Mouse (Mus musculus): ENCODE data around the gene Cldn14. TPM values are rescaled to one million over a fixed set of nuclear protein-coding genes. Genes with fewer than 3 reads are reported as not detected.

Gene Cldn14
- not detected for total RNA-seq (2021)
- polyA plus RNA-seq (2012; rRNA removed), result not detected in 2 replicates
- long read RNA-seq, result 0 reads

DNA sequence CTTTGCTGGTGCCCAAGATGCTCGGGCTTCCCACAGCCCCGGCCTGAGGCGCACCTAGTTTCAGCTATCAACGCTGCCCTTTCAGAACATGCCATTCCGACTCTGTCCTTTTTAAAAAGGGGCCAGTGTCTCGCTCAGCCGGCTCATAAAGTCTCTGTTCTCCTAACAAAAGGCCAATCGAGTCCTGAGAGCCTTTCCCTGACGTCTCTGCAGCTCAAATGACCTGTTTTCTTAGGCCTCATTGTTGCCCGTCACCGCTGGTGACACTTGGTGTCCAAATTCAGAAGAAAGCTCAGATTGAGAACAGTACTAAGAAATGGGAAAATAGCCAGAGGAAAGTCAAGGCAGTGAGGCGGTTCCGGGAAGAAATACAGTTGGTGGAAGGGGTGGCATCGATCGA, at the start of gene Cldn14:
Gene Cldn14, minus strand, starts transcription at position 101 of the 400 bp plus-strand sequence.
- Histone ChIP-seq H3K27ac (no peak within 1 kb of the TSS), H3K9ac (ENCODE audit: low read depth, low read length) (no peak within 1 kb of the TSS), H3K27me3 (ENCODE audit: control insufficient read depth, insufficient read depth, low read length) (no peaks in the 10 kb centered on the region; the same call in 1 of the 2 replicates), H3K4me3 (no peak within 1 kb of the TSS), H3K4me1 (ENCODE audit: control insufficient read depth, insufficient read depth, low read length) (no peaks in the 10 kb centered on the region), H3K36me3 (ENCODE audit: control insufficient read depth, insufficient read depth, low read length) (no peaks in the 10 kb centered on the region), H3K79me2 (replicated peaks; ENCODE audit: control insufficient read depth, insufficient read depth, low read length) (no peaks in the 10 kb centered on the region)
- DNase-seq, result no peak
- no peak for TF ChIP-seq CTCF (IDR thresholded peaks at IDR 0.05)
- no peak for TF ChIP-seq EP300 (IDR thresholded peaks at IDR 0.05; ENCODE audit: insufficient read depth, low read depth, low read length)
- TF ChIP-seq POLR2A (IDR thresholded peaks at IDR 0.05; ENCODE audit: insufficient read depth, low read depth, low read length), result no peak
- 81% methylated on average over 15 of the region's 15 CpGs for WGBS
- intact Hi-C loops (cut with DNase I), result no loop called here

DNA sequence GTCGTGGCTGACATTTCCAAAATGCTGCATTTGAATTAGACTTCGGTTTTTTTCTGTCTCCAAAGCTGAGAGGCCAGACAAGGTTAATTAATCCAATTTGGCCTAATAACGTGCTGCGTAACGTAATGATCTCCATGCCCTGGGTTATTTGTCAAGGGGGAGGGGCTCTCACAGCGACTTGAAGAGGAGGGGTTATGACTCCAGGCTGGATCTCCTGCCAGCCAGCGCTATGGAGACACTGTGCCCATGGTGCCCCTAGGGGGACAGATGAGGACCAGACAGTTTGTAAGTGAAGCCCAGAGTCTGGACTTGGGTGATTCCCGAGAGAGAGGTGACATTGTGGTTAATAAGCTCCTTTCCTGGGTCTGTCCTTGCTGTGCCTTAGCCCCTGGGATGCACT, 46.9 kb upstream of the Cldn14 start:
- no peak overlapping the region for H3K27ac ChIP-seq
- H3K4me3 ChIP-seq, result no peak overlapping the region
- DNase-seq, result no peak
- intact Hi-C loops (cut with DNase I), result no loop called here
- TF ChIP-seq EP300 (IDR thresholded peaks at IDR 0.05; ENCODE audit: insufficient read depth, low read depth, low read length) (no peak), POLR2A (IDR thresholded peaks at IDR 0.05; ENCODE audit: insufficient read depth, low read depth, low read length) (no peak), CTCF (IDR thresholded peaks at IDR 0.05) (no peak)
- H3K4me1 ChIP-seq (ENCODE audit: control insufficient read depth, insufficient read depth, low read length), result no peaks in the 10 kb centered on the region; the same call in 1 of the 2 replicates
- peaks cover 1% of the 10 kb centered on the region; the same call in 1 of the 2 replicates for H3K27me3 ChIP-seq (ENCODE audit: control insufficient read depth, insufficient read depth, low read length)
- 77% methylated on average over 8 of the region's 8 CpGs for whole genome bisulfite sequencing
- H3K36me3 ChIP-seq (ENCODE audit: control insufficient read depth, insufficient read depth, low read length), result no peaks in the 10 kb centered on the region
- no peak overlapping the region for H3K9ac ChIP-seq (ENCODE audit: low read depth, low read length)
- H3K79me2 ChIP-seq (replicated peaks; ENCODE audit: control insufficient read depth, insufficient read depth, low read length), result no peaks in the 10 kb centered on the region

DNA sequence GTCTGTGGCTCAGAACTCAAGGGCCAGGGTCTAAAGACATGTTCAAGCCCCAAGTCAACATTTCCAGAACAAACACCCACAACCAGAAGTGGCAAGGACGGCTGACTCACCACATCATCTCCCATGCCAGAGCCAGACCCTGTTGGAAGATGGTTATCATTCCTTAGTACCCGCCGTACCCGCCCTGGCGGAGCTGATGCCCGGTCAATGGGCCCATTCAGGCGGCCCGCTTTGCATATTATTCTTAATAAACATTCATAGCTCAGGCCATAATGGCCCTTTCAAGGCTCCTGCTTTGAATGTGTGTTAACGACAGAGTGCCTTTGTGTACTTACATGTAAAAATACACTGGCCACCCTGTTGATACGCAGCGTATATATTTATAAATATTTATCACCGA, 46.5 kb upstream of the Cldn14 start:
- no peak for DNase-seq
- intact Hi-C loops (cut with DNase I), result no loop called here
- H3K36me3 ChIP-seq (ENCODE audit: control insufficient read depth, insufficient read depth, low read length), result no peaks in the 10 kb centered on the region
- H3K79me2 ChIP-seq (replicated peaks; ENCODE audit: control insufficient read depth, insufficient read depth, low read length), result no peaks in the 10 kb centered on the region
- no peak for TF ChIP-seq CTCF (IDR thresholded peaks at IDR 0.05)
- TF ChIP-seq EP300 (IDR thresholded peaks at IDR 0.05; ENCODE audit: insufficient read depth, low read depth, low read length), result no peak
- TF ChIP-seq POLR2A (IDR thresholded peaks at IDR 0.05; ENCODE audit: insufficient read depth, low read depth, low read length), result no peak
- no peak overlapping the region for H3K9ac ChIP-seq (ENCODE audit: low read depth, low read length)
- H3K4me3 ChIP-seq, result no peak overlapping the region
- H3K27ac ChIP-seq, result no peak overlapping the region
- peaks cover 1% of the 10 kb centered on the region; the same call in 1 of the 2 replicates for H3K27me3 ChIP-seq (ENCODE audit: control insufficient read depth, insufficient read depth, low read length)
- no peaks in the 10 kb centered on the region; the same call in 1 of the 2 replicates for H3K4me1 ChIP-seq (ENCODE audit: control insufficient read depth, insufficient read depth, low read length)
- WGBS, result 86% methylated on average over 12 of the region's 12 CpGs

DNA sequence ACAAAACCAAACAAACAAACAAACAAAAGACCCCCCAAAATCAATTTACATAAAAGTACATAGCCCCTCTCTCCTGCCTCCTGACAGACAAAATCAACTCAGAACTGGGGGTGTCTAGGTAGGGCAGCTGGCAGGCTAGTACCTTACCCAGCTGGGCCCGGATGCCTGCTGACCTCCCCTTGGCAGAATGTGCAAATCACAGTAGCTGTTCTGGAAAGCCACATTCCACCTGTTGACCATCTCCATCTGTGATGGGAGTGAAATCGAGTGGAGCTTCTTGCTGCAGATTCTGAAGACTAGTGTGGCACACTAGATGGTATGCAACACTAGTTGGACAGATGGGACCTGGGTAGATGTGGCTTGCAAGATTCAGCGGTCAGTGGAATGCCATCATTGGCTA, 41.7 kb upstream of the Cldn14 start:
- Histone ChIP-seq H3K27me3 (ENCODE audit: control insufficient read depth, insufficient read depth, low read length) (peaks cover 1% of the 10 kb centered on the region; the same call in 1 of the 2 replicates), H3K36me3 (ENCODE audit: control insufficient read depth, insufficient read depth, low read length) (no peaks in the 10 kb centered on the region), H3K27ac (no peak overlapping the region), H3K4me1 (ENCODE audit: control insufficient read depth, insufficient read depth, low read length) (no peaks in the 10 kb centered on the region), H3K4me3 (no peak overlapping the region), H3K79me2 (replicated peaks; ENCODE audit: control insufficient read depth, insufficient read depth, low read length) (no peaks in the 10 kb centered on the region), H3K9ac (ENCODE audit: low read depth, low read length) (no peak overlapping the region)
- WGBS, result 82% methylated on average over 3 of the region's 3 CpGs
- DNase-seq, result no peak
- intact Hi-C loops (cut with DNase I), result no loop called here
- no peak for TF ChIP-seq EP300 (IDR thresholded peaks at IDR 0.05; ENCODE audit: insufficient read depth, low read depth, low read length)
- no peak for TF ChIP-seq POLR2A (IDR thresholded peaks at IDR 0.05; ENCODE audit: insufficient read depth, low read depth, low read length)
- TF ChIP-seq CTCF (IDR thresholded peaks at IDR 0.05), result no peak

DNA sequence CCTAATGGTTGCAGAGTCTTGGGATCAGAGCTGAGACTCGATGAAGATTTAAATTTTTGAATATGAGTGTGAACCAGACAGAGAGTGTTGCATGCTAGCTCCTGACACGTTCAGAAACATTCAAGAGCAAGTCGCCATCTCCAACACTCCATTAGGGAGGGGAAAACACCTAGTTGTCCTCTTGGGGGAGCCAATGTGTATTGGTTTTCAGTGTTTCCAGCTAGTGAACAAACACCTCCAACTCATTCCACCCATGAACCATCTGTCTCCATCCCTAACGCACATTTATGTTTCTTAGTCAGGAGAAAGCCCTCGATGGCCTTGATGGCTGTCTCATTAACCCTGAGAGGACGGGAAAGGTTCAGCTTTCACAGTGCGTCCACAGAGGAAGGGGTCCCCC, 36.4 kb upstream of the Cldn14 start:
- Histone ChIP-seq H3K27ac (no peak overlapping the region), H3K4me1 (ENCODE audit: control insufficient read depth, insufficient read depth, low read length) (no peaks in the 10 kb centered on the region), H3K27me3 (ENCODE audit: control insufficient read depth, insufficient read depth, low read length) (peaks cover 4% of the 10 kb centered on the region; the same call in 1 of the 2 replicates), H3K36me3 (ENCODE audit: control insufficient read depth, insufficient read depth, low read length) (no peaks in the 10 kb centered on the region), H3K4me3 (no peak overlapping the region), H3K9ac (ENCODE audit: low read depth, low read length) (no peak overlapping the region), H3K79me2 (replicated peaks; ENCODE audit: control insufficient read depth, insufficient read depth, low read length) (no peaks in the 10 kb centered on the region)
- WGBS, result 36% methylated on average over 7 of the region's 7 CpGs
- intact Hi-C loops (cut with DNase I), result no loop called here
- DNase-seq, result no peak
- TF ChIP-seq POLR2A (IDR thresholded peaks at IDR 0.05; ENCODE audit: insufficient read depth, low read depth, low read length) (no peak), EP300 (IDR thresholded peaks at IDR 0.05; ENCODE audit: insufficient read depth, low read depth, low read length) (no peak), CTCF (IDR thresholded peaks at IDR 0.05) (0 out of 2 replicates have a peak, but pooled peaks have one; percentile 9)

DNA sequence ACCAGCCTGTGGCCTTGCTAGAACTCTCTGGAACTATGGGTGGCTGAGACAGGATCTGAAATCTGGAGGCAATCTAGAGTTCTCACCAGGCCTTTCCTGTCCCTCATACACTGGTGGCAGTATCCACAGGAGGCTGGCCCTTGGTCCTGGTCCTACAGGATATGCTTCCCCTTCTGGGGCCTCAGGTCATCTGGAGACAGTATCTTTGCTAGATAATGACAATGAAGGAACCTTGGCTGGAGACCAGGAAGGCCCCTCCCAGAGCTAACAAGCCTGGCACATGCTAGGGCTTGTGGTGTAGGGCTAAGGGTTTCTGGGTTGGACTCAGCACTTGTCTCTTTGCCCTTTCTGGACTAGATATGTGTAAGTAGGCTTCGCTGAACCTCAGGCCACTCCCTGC, 35.2 kb upstream of the Cldn14 start:
- intact Hi-C loops (cut with DNase I), result no loop called here
- 71% methylated on average over 1 of the region's 1 CpGs for WGBS

More for the DNA sequence above, 35.2 kb upstream of the Cldn14 start:
- no peaks in the 10 kb centered on the region for H3K4me1 ChIP-seq (ENCODE audit: control insufficient read depth, insufficient read depth, low read length)
- TF ChIP-seq EP300 (IDR thresholded peaks at IDR 0.05; ENCODE audit: insufficient read depth, low read depth, low read length) (no peak), POLR2A (IDR thresholded peaks at IDR 0.05; ENCODE audit: insufficient read depth, low read depth, low read length) (no peak), CTCF (IDR thresholded peaks at IDR 0.05) (no peak)
- H3K9ac ChIP-seq (ENCODE audit: low read depth, low read length), result no peak overlapping the region
- H3K27ac ChIP-seq, result no peak overlapping the region
- DNase-seq, result no peak
- peaks cover 4% of the 10 kb centered on the region; the same call in 1 of the 2 replicates for H3K27me3 ChIP-seq (ENCODE audit: control insufficient read depth, insufficient read depth, low read length)
- H3K4me3 ChIP-seq, result no peak overlapping the region
- H3K79me2 ChIP-seq (replicated peaks; ENCODE audit: control insufficient read depth, insufficient read depth, low read length), result no peaks in the 10 kb centered on the region
- no peaks in the 10 kb centered on the region for H3K36me3 ChIP-seq (ENCODE audit: control insufficient read depth, insufficient read depth, low read length)

All from heart, adult 2 months (tissue).